Mouse (Mus musculus): Measurements from ENCODE around the gene Npm1. TPM values are rescaled to one million over a fixed set of nuclear protein-coding genes. Genes with fewer than 3 reads are reported as not detected.

Npm1 gene
- polyA plus RNA-seq, 1 experiment from 2014 or later = 1,263 TPM

GRCm38 (mm10) chr11:33195531-33196446, 32.8 kb upstream of the Npm1 start:
- Histone ChIP-seq H3K36me3 (ENCODE audit: control insufficient read depth, insufficient read depth, low read length) (no peaks in the 10 kb centered on the region), H3K4me3 (ENCODE audit: low read depth, low read length) (no peak overlapping the region), H3K27me3 (replicated peaks; ENCODE audit: control insufficient read depth, insufficient read depth, low read length) (peaks cover 96% of the 10 kb centered on the region), H3K9ac (ENCODE audit: low read length) (no peak overlapping the region), H3K4me2 (ENCODE audit: low read length) (no peak overlapping the region), H3K4me1 (replicated peaks; ENCODE audit: control insufficient read depth, insufficient read depth, low read length) (peaks cover 4% of the 10 kb centered on the region; the same call in 1 of the 2 replicates), H3K9me3 (ENCODE audit: control insufficient read depth, low read length) (0 out of 2 replicates have a peak, but pooled peaks cover 3% of the 10 kb centered on the region), H3K27ac (ENCODE audit: low read depth) (no peak overlapping the region)
- ATAC-seq (replicated peaks; ENCODE audit: low FRiP score, low TSS enrichment, low read depth) (no peak), DNase-seq (ENCODE audit: low spot score) (no peak)
- WGBS = 7% methylated on average over 25 of the region's 25 CpGs

- H3K4me1 ChIP-seq (replicated peaks; ENCODE audit: control insufficient read depth, insufficient read depth, low read length) = no peaks in the 10 kb centered on the region
- H3K36me3 ChIP-seq (ENCODE audit: control insufficient read depth, insufficient read depth, low read length) = no peaks in the 10 kb centered on the region
- no peak overlapping the region for H3K9ac ChIP-seq (ENCODE audit: low read length)
- no peak overlapping the region for H3K4me2 ChIP-seq (ENCODE audit: low read length)
- 25% methylated on average over 7 of the region's 7 CpGs for WGBS
- 0 out of 2 replicates have a peak, but pooled peaks cover 3% of the 10 kb centered on the region for H3K9me3 ChIP-seq (ENCODE audit: control insufficient read depth, low read length)
- H3K4me3 ChIP-seq (ENCODE audit: low read depth, low read length) = no peak overlapping the region
- H3K27ac ChIP-seq (ENCODE audit: low read depth) = no peak overlapping the region
- no peak for DNase-seq (ENCODE audit: low spot score)
- H3K27me3 ChIP-seq (replicated peaks; ENCODE audit: control insufficient read depth, insufficient read depth, low read length) = peaks cover 93% of the 10 kb centered on the region
- ATAC-seq (replicated peaks; ENCODE audit: low FRiP score, low TSS enrichment, low read depth) = no peak
Observed at GRCm38 (mm10) chr11:33195061-33195460, 32.1 kb upstream of the Npm1 start.

GRCm38 (mm10) chr11:33193695-33194094, 30.7 kb upstream of the Npm1 start:
- Histone ChIP-seq H3K4me2 (ENCODE audit: low read length) (peak overlapping the region; percentile 31), H3K27ac (ENCODE audit: low read depth) (no peak overlapping the region), H3K4me1 (replicated peaks; ENCODE audit: control insufficient read depth, insufficient read depth, low read length) (no peaks in the 10 kb centered on the region), H3K36me3 (ENCODE audit: control insufficient read depth, insufficient read depth, low read length) (no peaks in the 10 kb centered on the region), H3K4me3 (ENCODE audit: low read depth, low read length) (no peak overlapping the region), H3K9me3 (ENCODE audit: control insufficient read depth, low read length) (0 out of 2 replicates have a peak, but pooled peaks cover 3% of the 10 kb centered on the region), H3K27me3 (replicated peaks; ENCODE audit: control insufficient read depth, insufficient read depth, low read length) (peaks cover 79% of the 10 kb centered on the region), H3K9ac (ENCODE audit: low read length) (no peak overlapping the region)
- ATAC-seq (replicated peaks; ENCODE audit: low FRiP score, low TSS enrichment, low read depth) (no peak), DNase-seq (ENCODE audit: low spot score) (no peak)
- under 1% methylated on average over 12 of the region's 12 CpGs for WGBS

GRCm38 (mm10) chr11:33181804-33182203, 18.8 kb upstream of the Npm1 start:
- H3K9ac ChIP-seq (ENCODE audit: low read length) = no peak overlapping the region
- H3K4me3 ChIP-seq (ENCODE audit: low read depth, low read length) = no peak overlapping the region
- no peaks in the 10 kb centered on the region for H3K9me3 ChIP-seq (ENCODE audit: control insufficient read depth, low read length)
- H3K4me2 ChIP-seq (ENCODE audit: low read length) = no peak overlapping the region
- H3K4me1 ChIP-seq (replicated peaks; ENCODE audit: control insufficient read depth, insufficient read depth, low read length) = peaks cover 6% of the 10 kb centered on the region; the same call in 1 of the 2 replicates
- H3K27me3 ChIP-seq (replicated peaks; ENCODE audit: control insufficient read depth, insufficient read depth, low read length) = peaks cover 20% of the 10 kb centered on the region
- 85% methylated on average over 3 of the region's 3 CpGs for WGBS
- H3K27ac ChIP-seq (ENCODE audit: low read depth) = no peak overlapping the region
- DNase-seq (ENCODE audit: low spot score) (no peak), ATAC-seq (replicated peaks; ENCODE audit: low FRiP score, low TSS enrichment, low read depth) (no peak)
- no peaks in the 10 kb centered on the region for H3K36me3 ChIP-seq (ENCODE audit: control insufficient read depth, insufficient read depth, low read length)

GRCm38 (mm10) chr11:33180701-33181116, 17.7 kb upstream of the Npm1 start:
- WGBS = 6% methylated on average over 18 of the region's 18 CpGs
- no peak for ATAC-seq (replicated peaks; ENCODE audit: low FRiP score, low TSS enrichment, low read depth)
- no peak for DNase-seq (ENCODE audit: low spot score)

GRCm38 (mm10) chr11:33179802-33180201, 16.8 kb upstream of the Npm1 start:
- Histone ChIP-seq H3K4me1 (replicated peaks; ENCODE audit: control insufficient read depth, insufficient read depth, low read length) (peaks cover 6% of the 10 kb centered on the region; the same call in 1 of the 2 replicates), H3K4me2 (ENCODE audit: low read length) (no peak overlapping the region), H3K9ac (ENCODE audit: low read length) (no peak overlapping the region), H3K27me3 (replicated peaks; ENCODE audit: control insufficient read depth, insufficient read depth, low read length) (peaks cover 24% of the 10 kb centered on the region), H3K9me3 (ENCODE audit: control insufficient read depth, low read length) (no peaks in the 10 kb centered on the region), H3K4me3 (ENCODE audit: low read depth, low read length) (no peak overlapping the region), H3K27ac (ENCODE audit: low read depth) (no peak overlapping the region), H3K36me3 (ENCODE audit: control insufficient read depth, insufficient read depth, low read length) (no peaks in the 10 kb centered on the region)
- ATAC-seq (replicated peaks; ENCODE audit: low FRiP score, low TSS enrichment, low read depth) (no peak), DNase-seq (ENCODE audit: low spot score) (no peak)
- WGBS = 68% methylated on average over 1 of the region's 1 CpGs

More at GRCm38 (mm10) chr11:33180701-33181116, 17.7 kb upstream of the Npm1 start:
- Histone ChIP-seq H3K4me1 (replicated peaks; ENCODE audit: control insufficient read depth, insufficient read depth, low read length) (peaks cover 6% of the 10 kb centered on the region; the same call in 1 of the 2 replicates), H3K4me2 (ENCODE audit: low read length) (peak overlapping the region; percentile 43), H3K9ac (ENCODE audit: low read length) (no peak overlapping the region), H3K27ac (ENCODE audit: low read depth) (no peak overlapping the region), H3K36me3 (ENCODE audit: control insufficient read depth, insufficient read depth, low read length) (no peaks in the 10 kb centered on the region), H3K27me3 (replicated peaks; ENCODE audit: control insufficient read depth, insufficient read depth, low read length) (peaks cover 24% of the 10 kb centered on the region), H3K9me3 (ENCODE audit: control insufficient read depth, low read length) (no peaks in the 10 kb centered on the region), H3K4me3 (ENCODE audit: low read depth, low read length) (peak overlapping the region; percentile 22)

GRCm38 (mm10) chr11:33176525-33177245, 13.7 kb upstream of the Npm1 start:
- Histone ChIP-seq H3K4me3 (ENCODE audit: low read depth, low read length) (no peak overlapping the region), H3K9me3 (ENCODE audit: control insufficient read depth, low read length) (no peaks in the 10 kb centered on the region), H3K9ac (ENCODE audit: low read length) (no peak overlapping the region), H3K4me2 (ENCODE audit: low read length) (no peak overlapping the region), H3K36me3 (ENCODE audit: control insufficient read depth, insufficient read depth, low read length) (no peaks in the 10 kb centered on the region), H3K4me1 (replicated peaks; ENCODE audit: control insufficient read depth, insufficient read depth, low read length) (peaks cover 6% of the 10 kb centered on the region; the same call in 1 of the 2 replicates), H3K27ac (ENCODE audit: low read depth) (no peak overlapping the region), H3K27me3 (replicated peaks; ENCODE audit: control insufficient read depth, insufficient read depth, low read length) (peaks cover 24% of the 10 kb centered on the region)
- ATAC-seq (replicated peaks; ENCODE audit: low FRiP score, low TSS enrichment, low read depth) = no peak; the same call in 1 of the 2 replicates
- 34% methylated on average over 20 of the region's 20 CpGs for WGBS
- DNase-seq (ENCODE audit: low spot score) = peak; percentile 68

GRCm38 (mm10) chr11:33175768-33176167, 12.8 kb upstream of the Npm1 start:
- Histone ChIP-seq H3K4me2 (ENCODE audit: low read length) (no peak overlapping the region), H3K9me3 (ENCODE audit: control insufficient read depth, low read length) (no peaks in the 10 kb centered on the region), H3K27ac (ENCODE audit: low read depth) (no peak overlapping the region), H3K27me3 (replicated peaks; ENCODE audit: control insufficient read depth, insufficient read depth, low read length) (peaks cover 23% of the 10 kb centered on the region), H3K36me3 (ENCODE audit: control insufficient read depth, insufficient read depth, low read length) (no peaks in the 10 kb centered on the region), H3K9ac (ENCODE audit: low read length) (no peak overlapping the region), H3K4me3 (ENCODE audit: low read depth, low read length) (no peak overlapping the region), H3K4me1 (replicated peaks; ENCODE audit: control insufficient read depth, insufficient read depth, low read length) (peaks cover 4% of the 10 kb centered on the region; the same call in 1 of the 2 replicates)
- ATAC-seq (replicated peaks; ENCODE audit: low FRiP score, low TSS enrichment, low read depth) (no peak), DNase-seq (ENCODE audit: low spot score) (peak; percentile 45)
- WGBS = 51% methylated on average over 2 of the region's 3 CpGs
